Mouse (Mus musculus) embryonic facial prominence, embryonic 13.5 days (tissue): ENCODE results near the gene Cbfa2t3. TPM values are rescaled to one million over a fixed set of nuclear protein-coding genes. Genes with fewer than 3 reads are reported as not detected.

Experiments
- ATAC-seq: fragments of 200-750 bp; cut with Nextera tagmentation; 2 replicates; pipeline ENCODE4 v1.8.0; 2017; ENCODE audit warnings: low read depth; ENCODE audit not compliant: insufficient number of reproducible peaks, insufficient read depth, low FRiP score, low TSS enrichment
- H3K27ac ChIP-seq: fragments of 300-500 bp; sonication (generic); 2 replicates; pipeline ENCODE4 v1.5.1; 2015; ENCODE audit warnings: moderate library complexity, mild to moderate bottlenecking, inconsistent platforms
- H3K27me3 ChIP-seq: fragments of 300-500 bp; sonication (generic); 2 replicates; pipeline ENCODE4 v1.6.1; 2015; ENCODE audit warnings: mild to moderate bottlenecking, inconsistent platforms
- H3K36me3 ChIP-seq: fragments of 300-500 bp; sonication (generic); 2 replicates; pipeline ENCODE4 v1.6.1; 2015; ENCODE audit warnings: mild to moderate bottlenecking, inconsistent platforms
- H3K4me1 ChIP-seq: fragments of 300-500 bp; sonication (generic); 2 replicates; pipeline ENCODE4 v1.6.1; 2015; ENCODE audit warnings: inconsistent platforms
- H3K4me2 ChIP-seq: fragments of 300-500 bp; sonication (generic); 2 replicates; pipeline ENCODE4 v1.6.1; 2015; ENCODE audit warnings: moderate library complexity, mild to moderate bottlenecking, inconsistent platforms
- H3K4me3 ChIP-seq: fragments of 300-500 bp; sonication (generic); 2 replicates; pipeline ENCODE4 v1.5.1; 2015; ENCODE audit warnings: mild to moderate bottlenecking, inconsistent platforms
- H3K9ac ChIP-seq: fragments of 300-500 bp; sonication (generic); 2 replicates; pipeline ENCODE4 v1.6.1; 2015; ENCODE audit warnings: mild to moderate bottlenecking, inconsistent platforms
- H3K9me3 ChIP-seq: fragments of 300-500 bp; sonication (generic); 2 replicates; pipeline ENCODE4 v1.6.1; 2016; ENCODE audit warnings: inconsistent platforms
- WGBS: fragments of 180-500 bp; shearing (Covaris S2); methylation state at CpG from one replicate; pipeline ENCODE4 v1.1.7; 2015; ENCODE audit warnings: mixed read lengths; 5-methylcytosine and 5-hydroxymethylcytosine counted together
- polyA plus RNA-seq: library from polyadenylated mRNA; unstranded; fragments of >200 nt; fragmentation: Nextera tagmentation; extraction: Ambion mirVana; gene quantifications from 2 replicates; pipeline ENCODE4 v1.2.1, GENCODE M21; 2015

The Cbfa2t3 gene
- polyA plus RNA-seq, 1 experiment from 2014 or later = 4.6 TPM

GRCm38 (mm10) chr8:122630696-122631095 lies 68.2 kb downstream of the Cbfa2t3 start:
- peak overlapping the region; percentile 24 for H3K4me3 ChIP-seq
- H3K4me2 ChIP-seq = peak overlapping the region; percentile 49
- peaks cover 21% of the 10 kb centered on the region for H3K36me3 ChIP-seq
- no peak overlapping the region for H3K27ac ChIP-seq
- 49% methylated on average over 22 of the region's 22 CpGs for WGBS
- H3K27me3 ChIP-seq = peaks cover 12% of the 10 kb centered on the region
- ATAC-seq = no peak
- H3K9ac ChIP-seq = peak overlapping the region; percentile 56; the same call in 1 of the 2 replicates
- H3K9me3 ChIP-seq = no peaks in the 10 kb centered on the region
- peaks cover 14% of the 10 kb centered on the region for H3K4me1 ChIP-seq

- WGBS = 22% methylated on average over 10 of the region's 10 CpGs
- H3K36me3 ChIP-seq = peaks cover 17% of the 10 kb centered on the region
- H3K27me3 ChIP-seq = peaks cover 12% of the 10 kb centered on the region
- peaks cover 17% of the 10 kb centered on the region for H3K4me1 ChIP-seq
- H3K4me3 ChIP-seq = no peak overlapping the region
- H3K4me2 ChIP-seq = no peak overlapping the region
- ATAC-seq = no peak
- no peaks in the 10 kb centered on the region for H3K9me3 ChIP-seq
- 0 out of 2 replicates have a peak overlapping the region, but pooled peaks have one; percentile 27 for H3K9ac ChIP-seq
- no peak overlapping the region for H3K27ac ChIP-seq
Measured at GRCm38 (mm10) chr8:122629388-122629787, 69.5 kb downstream of the Cbfa2t3 start.

- H3K9ac ChIP-seq = no peak overlapping the region
- H3K4me2 ChIP-seq = no peak overlapping the region
- peaks cover 17% of the 10 kb centered on the region for H3K4me1 ChIP-seq
- H3K27me3 ChIP-seq = peaks cover 12% of the 10 kb centered on the region
- no peak for ATAC-seq
- no peaks in the 10 kb centered on the region for H3K9me3 ChIP-seq
- no peak overlapping the region for H3K27ac ChIP-seq
- WGBS = 76% methylated on average over 2 of the region's 2 CpGs
- H3K4me3 ChIP-seq = no peak overlapping the region
- H3K36me3 ChIP-seq = 0 out of 2 replicates have a peak, but pooled peaks cover 6% of the 10 kb centered on the region
Measured at GRCm38 (mm10) chr8:122626896-122627295, 72.0 kb downstream of the Cbfa2t3 start.

- no peak overlapping the region for H3K4me2 ChIP-seq
Measured at GRCm38 (mm10) chr8:122625811-122626210, 73.1 kb downstream of the Cbfa2t3 start.

GRCm38 (mm10) chr8:122624653-122625052 lies 74.3 kb downstream of the Cbfa2t3 start:
- no peak for ATAC-seq
- no peak overlapping the region for H3K4me2 ChIP-seq
- H3K9me3 ChIP-seq = no peaks in the 10 kb centered on the region
- H3K27ac ChIP-seq = no peak overlapping the region
- no peaks in the 10 kb centered on the region for H3K36me3 ChIP-seq
- H3K4me3 ChIP-seq = no peak overlapping the region
- H3K9ac ChIP-seq = no peak overlapping the region
- peaks cover 15% of the 10 kb centered on the region for H3K4me1 ChIP-seq
- peaks cover 4% of the 10 kb centered on the region; the same call in 1 of the 2 replicates for H3K27me3 ChIP-seq
- WGBS = 71% methylated on average over 5 of the region's 5 CpGs

More at GRCm38 (mm10) chr8:122625811-122626210, 73.1 kb downstream of the Cbfa2t3 start:
- 64% methylated on average over 9 of the region's 9 CpGs for WGBS
- Histone ChIP-seq H3K9me3 (no peaks in the 10 kb centered on the region), H3K27me3 (peaks cover 12% of the 10 kb centered on the region), H3K9ac (no peak overlapping the region), H3K36me3 (0 out of 2 replicates have a peak, but pooled peaks cover 6% of the 10 kb centered on the region), H3K4me3 (no peak overlapping the region), H3K27ac (no peak overlapping the region), H3K4me1 (peaks cover 17% of the 10 kb centered on the region)
- ATAC-seq = no peak

- Histone ChIP-seq H3K4me3 (no peak overlapping the region), H3K9me3 (no peaks in the 10 kb centered on the region), H3K27me3 (peaks cover 4% of the 10 kb centered on the region; the same call in 1 of the 2 replicates), H3K27ac (no peak overlapping the region), H3K4me1 (peaks cover 20% of the 10 kb centered on the region), H3K4me2 (no peak overlapping the region), H3K36me3 (no peaks in the 10 kb centered on the region), H3K9ac (no peak overlapping the region)
- WGBS = 87% methylated on average over 17 of the region's 17 CpGs
- no peak for ATAC-seq
Measured at GRCm38 (mm10) chr8:122623844-122624642, 74.9 kb downstream of the Cbfa2t3 start.

- 54% methylated on average over 6 of the region's 6 CpGs for WGBS
- Histone ChIP-seq H3K36me3 (no peaks in the 10 kb centered on the region), H3K9me3 (no peaks in the 10 kb centered on the region), H3K4me2 (no peak within 1 kb of the TSS), H3K4me1 (peaks cover 26% of the 10 kb centered on the region), H3K27ac (no peak within 1 kb of the TSS), H3K4me3 (no peak within 1 kb of the TSS), H3K9ac (no peak within 1 kb of the TSS), H3K27me3 (no peaks in the 10 kb centered on the region)
- no peak for ATAC-seq
Measured at GRCm38 (mm10) chr8:122622727-122623126, 76.2 kb downstream of the Cbfa2t3 start, which contains the start of gene Pabpn1l. Gene Pabpn1l, minus strand, starts transcription at chr8:122622739.

- Histone ChIP-seq H3K27me3 (no peaks in the 10 kb centered on the region), H3K27ac (no peak overlapping the region), H3K4me3 (no peak overlapping the region), H3K36me3 (0 out of 2 replicates have a peak, but pooled peaks cover 1% of the 10 kb centered on the region), H3K4me2 (no peak overlapping the region), H3K9me3 (no peaks in the 10 kb centered on the region), H3K4me1 (peaks cover 30% of the 10 kb centered on the region), H3K9ac (no peak overlapping the region)
- no peak for ATAC-seq
- 30% methylated on average over 5 of the region's 5 CpGs for WGBS
Measured at GRCm38 (mm10) chr8:122620446-122620845, 78.5 kb downstream of the Cbfa2t3 start.

- H3K4me1 ChIP-seq = peaks cover 31% of the 10 kb centered on the region
- no peak overlapping the region for H3K4me3 ChIP-seq
- no peak overlapping the region for H3K4me2 ChIP-seq
- 67% methylated on average over 6 of the region's 6 CpGs for WGBS
- H3K27me3 ChIP-seq = no peaks in the 10 kb centered on the region
- H3K27ac ChIP-seq = no peak overlapping the region
- H3K9ac ChIP-seq = no peak overlapping the region
- peaks cover 16% of the 10 kb centered on the region for H3K36me3 ChIP-seq
- ATAC-seq = no peak
- H3K9me3 ChIP-seq = no peaks in the 10 kb centered on the region
Measured at GRCm38 (mm10) chr8:122618660-122619378, 80.1 kb downstream of the Cbfa2t3 start.

- peaks cover 31% of the 10 kb centered on the region for H3K4me1 ChIP-seq
- no peaks in the 10 kb centered on the region for H3K27me3 ChIP-seq
- 28% methylated on average over 5 of the region's 7 CpGs for WGBS
- no peaks in the 10 kb centered on the region for H3K9me3 ChIP-seq
- no peak overlapping the region for H3K27ac ChIP-seq
- no peak overlapping the region for H3K9ac ChIP-seq
- H3K4me3 ChIP-seq = no peak overlapping the region
- no peak overlapping the region for H3K4me2 ChIP-seq
- peaks cover 19% of the 10 kb centered on the region for H3K36me3 ChIP-seq
- no peak for ATAC-seq
Measured at GRCm38 (mm10) chr8:122617947-122618546, 80.9 kb downstream of the Cbfa2t3 start.

GRCm38 (mm10) chr8:122616181-122616905 lies 82.6 kb downstream of the Cbfa2t3 start:
- H3K27me3 ChIP-seq = no peaks in the 10 kb centered on the region
- peaks cover 43% of the 10 kb centered on the region for H3K4me1 ChIP-seq
- H3K4me2 ChIP-seq = no peak overlapping the region
- H3K27ac ChIP-seq = no peak overlapping the region
- H3K9ac ChIP-seq = 0 out of 2 replicates have a peak overlapping the region, but pooled peaks have one; percentile 12
- H3K4me3 ChIP-seq = no peak overlapping the region
- H3K9me3 ChIP-seq = no peaks in the 10 kb centered on the region
- WGBS = 59% methylated on average over 9 of the region's 9 CpGs
- H3K36me3 ChIP-seq = peaks cover 19% of the 10 kb centered on the region
- ATAC-seq = no peak
